Mouse (Mus musculus) intestine, embryonic 16.5 days (tissue): Measurements from ENCODE around the gene Olfr1423. TPM values are rescaled to one million over a fixed set of nuclear protein-coding genes. Genes with fewer than 3 reads are reported as not detected.

Source experiments
- ATAC-seq: fragments of 200-750 bp; cut with Nextera tagmentation; 2 replicates; pipeline ENCODE4 v1.8.0; 2017; ENCODE audit warnings: moderate TSS enrichment, moderate library complexity
- H3K27ac ChIP-seq: fragments of 300-500 bp; sonication (generic); 2 replicates; pipeline ENCODE4 v1.5.1; 2014; ENCODE audit warnings: mild to moderate bottlenecking, low read length
- H3K27me3 ChIP-seq: fragments of 300-500 bp; sonication (generic); replicated peaks from 2 replicates; pipeline ENCODE4 v1.6.1; 2014; ENCODE audit warnings: low read length, control low read depth, mixed read lengths; ENCODE audit not compliant: control insufficient read depth, insufficient read depth
- H3K36me3 ChIP-seq: fragments of 300-500 bp; sonication (generic); 2 replicates; pipeline ENCODE4 v1.6.1; 2014; ENCODE audit warnings: low read length, control low read depth; ENCODE audit not compliant: control insufficient read depth, insufficient read depth
- H3K4me1 ChIP-seq: fragments of 300-500 bp; sonication (generic); 2 replicates; pipeline ENCODE4 v1.6.1; 2014; ENCODE audit warnings: low read length, control low read depth, mixed read lengths; ENCODE audit not compliant: control insufficient read depth, insufficient read depth
- H3K4me2 ChIP-seq: fragments of 300-500 bp; sonication (generic); 2 replicates; pipeline ENCODE4 v1.6.1; 2014; ENCODE audit warnings: low read depth, low read length, control low read depth
- H3K4me3 ChIP-seq: fragments of 300-500 bp; sonication (generic); 2 replicates; pipeline ENCODE4 v1.5.1; 2014; ENCODE audit warnings: mild to moderate bottlenecking, low read length
- H3K9ac ChIP-seq: fragments of 300-500 bp; sonication (generic); 2 replicates; pipeline ENCODE4 v1.6.1; 2014; ENCODE audit warnings: low read depth, low read length
- H3K9me3 ChIP-seq: fragments of 300-500 bp; sonication (generic); 2 replicates; pipeline ENCODE4 v1.6.1; 2016; ENCODE audit warnings: low read length, control low read depth; ENCODE audit not compliant: control insufficient read depth
- WGBS: fragments of 180-500 bp; shearing (Covaris S2); extraction: QIAGEN DNeasy Blood & Tissue Kit; methylation state at CpG from one replicate; pipeline ENCODE4 v1.1.7; 2014; 5-methylcytosine and 5-hydroxymethylcytosine counted together
- polyA plus RNA-seq: library from polyadenylated mRNA; unstranded; fragments of >200 nt; fragmentation: Nextera tagmentation; extraction: Ambion mirVana; gene quantifications from 2 replicates; pipeline ENCODE4 v1.2.1, GENCODE M21; 2015

Olfr1423 gene
- polyA plus RNA-seq, 1 experiment from 2014 or later = not detected

GRCm38 (mm10) chr19:12016192-12016591 lies 24.9 kb downstream of the Olfr1423 start:
- Histone ChIP-seq H3K4me3 (no peak overlapping the region), H3K4me2 (no peak overlapping the region), H3K27me3 (no peaks in the 10 kb centered on the region), H3K36me3 (no peaks in the 10 kb centered on the region), H3K9me3 (no peaks in the 10 kb centered on the region), H3K4me1 (no peaks in the 10 kb centered on the region), H3K27ac (no peak overlapping the region), H3K9ac (no peak overlapping the region)
- 80% methylated on average over 4 of the region's 4 CpGs for WGBS
- no peak for ATAC-seq

- no peak for ATAC-seq
- WGBS = 75% methylated on average over 8 of the region's 8 CpGs
- H3K36me3 ChIP-seq = no peaks in the 10 kb centered on the region
- no peaks in the 10 kb centered on the region for H3K4me1 ChIP-seq
- H3K9me3 ChIP-seq = no peaks in the 10 kb centered on the region
- H3K4me3 ChIP-seq = no peak overlapping the region
- no peaks in the 10 kb centered on the region for H3K27me3 ChIP-seq
- no peak overlapping the region for H3K4me2 ChIP-seq
- H3K27ac ChIP-seq = no peak overlapping the region
- H3K9ac ChIP-seq = no peak overlapping the region
Measured at GRCm38 (mm10) chr19:12015708-12016107, 25.4 kb downstream of the Olfr1423 start.

- H3K4me2 ChIP-seq = peak overlapping the region; percentile 78
- ATAC-seq = peak; percentile 3
- H3K4me1 ChIP-seq = no peaks in the 10 kb centered on the region
- H3K27me3 ChIP-seq = no peaks in the 10 kb centered on the region
- peak overlapping the region; percentile 61 for H3K4me3 ChIP-seq
- peak overlapping the region; percentile 64 for H3K9ac ChIP-seq
- peak overlapping the region; percentile 62 for H3K27ac ChIP-seq
- under 1% methylated on average over 10 of the region's 12 CpGs for WGBS
- no peaks in the 10 kb centered on the region for H3K9me3 ChIP-seq
- no peaks in the 10 kb centered on the region for H3K36me3 ChIP-seq
Measured at GRCm38 (mm10) chr19:12013228-12013627, 27.9 kb downstream of the Olfr1423 start.

GRCm38 (mm10) chr19:12012615-12013014 lies 28.5 kb downstream of the Olfr1423 start:
- H3K4me3 ChIP-seq = peak overlapping the region; percentile 61
- H3K36me3 ChIP-seq = no peaks in the 10 kb centered on the region
- peak overlapping the region; percentile 64 for H3K9ac ChIP-seq
- no peaks in the 10 kb centered on the region for H3K4me1 ChIP-seq
- no peak overlapping the region for H3K27ac ChIP-seq
- no peaks in the 10 kb centered on the region for H3K9me3 ChIP-seq
- no peak for ATAC-seq
- no peaks in the 10 kb centered on the region for H3K27me3 ChIP-seq
- peak overlapping the region; percentile 78 for H3K4me2 ChIP-seq
- 2% methylated on average over 10 of the region's 10 CpGs for WGBS

GRCm38 (mm10) chr19:12011560-12012556 lies 29.3 kb downstream of the Olfr1423 start:
- Histone ChIP-seq H3K9ac (peak overlapping the region; percentile 61), H3K27ac (peak overlapping the region; percentile 80), H3K27me3 (no peaks in the 10 kb centered on the region), H3K9me3 (no peaks in the 10 kb centered on the region), H3K4me2 (peak overlapping the region; percentile 78), H3K4me1 (0 out of 2 replicates have a peak, but pooled peaks cover 3% of the 10 kb centered on the region), H3K4me3 (peak overlapping the region; percentile 61), H3K36me3 (no peaks in the 10 kb centered on the region)
- under 1% methylated on average over 49 of the region's 49 CpGs for WGBS
- ATAC-seq = peak; percentile 77

GRCm38 (mm10) chr19:12010916-12011559 lies 30.1 kb downstream of the Olfr1423 start:
- peak; percentile 55 for ATAC-seq
- no peaks in the 10 kb centered on the region for H3K9me3 ChIP-seq
- H3K4me1 ChIP-seq = 0 out of 2 replicates have a peak, but pooled peaks cover 4% of the 10 kb centered on the region
- H3K4me2 ChIP-seq = peak overlapping the region; percentile 78
- H3K4me3 ChIP-seq = peak overlapping the region; percentile 61
- H3K36me3 ChIP-seq = no peaks in the 10 kb centered on the region
- peak overlapping the region; percentile 94 for H3K27ac ChIP-seq
- H3K27me3 ChIP-seq = no peaks in the 10 kb centered on the region
- under 1% methylated on average over 26 of the region's 26 CpGs for WGBS
- peak overlapping the region; percentile 75 for H3K9ac ChIP-seq

GRCm38 (mm10) chr19:12010281-12010771 lies 30.8 kb downstream of the Olfr1423 start:
- H3K9ac ChIP-seq = peak overlapping the region; percentile 75
- no peaks in the 10 kb centered on the region for H3K36me3 ChIP-seq
- peak overlapping the region; percentile 61 for H3K4me3 ChIP-seq
- H3K27me3 ChIP-seq = no peaks in the 10 kb centered on the region
- H3K4me1 ChIP-seq = 0 out of 2 replicates have a peak, but pooled peaks cover 4% of the 10 kb centered on the region
- no peaks in the 10 kb centered on the region for H3K9me3 ChIP-seq
- ATAC-seq = peak; percentile 39
- H3K4me2 ChIP-seq = peak overlapping the region; percentile 78
- H3K27ac ChIP-seq = peak overlapping the region; percentile 94
- WGBS = under 1% methylated on average over 24 of the region's 24 CpGs

- peak overlapping the region; percentile 61 for H3K4me3 ChIP-seq
- WGBS = 1% methylated on average over 24 of the region's 24 CpGs
- peak overlapping the region; percentile 75 for H3K9ac ChIP-seq
- H3K36me3 ChIP-seq = no peaks in the 10 kb centered on the region
- peak overlapping the region; percentile 78 for H3K4me2 ChIP-seq
- H3K27me3 ChIP-seq = no peaks in the 10 kb centered on the region
- ATAC-seq = peak; percentile 17
- H3K27ac ChIP-seq = peak overlapping the region; percentile 94
- peaks cover 5% of the 10 kb centered on the region; the same call in 1 of the 2 replicates for H3K4me1 ChIP-seq
- no peaks in the 10 kb centered on the region for H3K9me3 ChIP-seq
Measured at GRCm38 (mm10) chr19:12009501-12010280, 31.4 kb downstream of the Olfr1423 start.
